Mouse (Mus musculus) liver, adult 2 months (tissue): ENCODE results near the gene Myl9. TPM values are rescaled to one million over a fixed set of nuclear protein-coding genes. Genes with fewer than 3 reads are reported as not detected.

Source experiments
- DNase-seq: peaks from one replicate; pipeline ENCODE4 v3.0.0-alpha.2; 2011; ENCODE audit warnings: low read depth, low spot score; ENCODE audit errors: extremely low read depth
- H3K27ac ChIP-seq: fragments of 200-500 bp; replicated peaks from 2 replicates; pipeline ENCODE4 v1.5.1; 2012; ENCODE audit warnings: low read depth, mild to moderate bottlenecking, control low read depth, inconsistent platforms, low read length; ENCODE audit not compliant: insufficient read depth
- H3K27me3 ChIP-seq: fragments of 200-500 bp; 2 replicates; pipeline ENCODE4 v1.6.1; 2012; ENCODE audit warnings: mild to moderate bottlenecking, moderate library complexity, low read length, inconsistent platforms; ENCODE audit not compliant: control insufficient read depth, insufficient read depth
- H3K36me3 ChIP-seq: fragments of 200-500 bp; 2 replicates; pipeline ENCODE4 v1.6.1; 2012; ENCODE audit warnings: low read length, inconsistent platforms; ENCODE audit not compliant: control insufficient read depth, insufficient read depth
- H3K4me1 ChIP-seq: fragments of 200-500 bp; 2 replicates; pipeline ENCODE4 v1.6.1; 2011; ENCODE audit warnings: low read length; ENCODE audit not compliant: control insufficient read depth, insufficient read depth
- H3K4me3 ChIP-seq: fragments of 200-500 bp; 2 replicates; pipeline ENCODE4 v1.5.1; 2011; ENCODE audit warnings: low read depth, mild to moderate bottlenecking, control low read depth, low read length, moderate library complexity; ENCODE audit not compliant: insufficient read depth
- H3K79me2 ChIP-seq: fragments of 200-500 bp; 2 replicates; pipeline ENCODE4 v1.6.1; 2012; ENCODE audit warnings: inconsistent platforms, mild to moderate bottlenecking, low read length, moderate library complexity; ENCODE audit not compliant: control insufficient read depth, insufficient read depth
- H3K9ac ChIP-seq: fragments of 200-500 bp; 2 replicates; pipeline ENCODE4 v1.6.1; 2012; ENCODE audit warnings: low read depth, mild to moderate bottlenecking, control low read depth, inconsistent platforms, low read length
- CTCF ChIP-seq: fragments of 200-500 bp; IDR thresholded peaks from 2 replicates; pipeline ENCODE4 v1.5.1; 2011; ENCODE audit warnings: low read depth, low read length, control low read depth
- POLR2A ChIP-seq: fragments of 200-500 bp; IDR thresholded peaks from 2 replicates; pipeline ENCODE4 v1.6.1; 2011; ENCODE audit warnings: low read length, control low read depth; ENCODE audit not compliant: insufficient read depth; ENCODE audit errors: extremely low read depth
- WGBS: fragments of 180-500 bp; shearing (Covaris S2); methylation state at CpG from one replicate; pipeline ENCODE4 v1.1.7; 2018; 5-methylcytosine and 5-hydroxymethylcytosine counted together
- polyA plus RNA-seq: library from polyadenylated mRNA; depleted of rRNA; stranded (reverse); fragments of >200 nt; gene quantifications from 2 replicates; pipeline ENCODE4 v1.2.3, GENCODE M21; 2012; rRNA removed
- total RNA-seq: library from RNA; depleted of rRNA; stranded (reverse); fragments of >200 nt; gene quantifications from 2 replicates; pipeline ENCODE4 v1.2.3, GENCODE M21; 2014; rRNA removed

The Myl9 gene
- total RNA-seq (5.6 and 6.4 TPM in 2 replicates), polyA plus RNA-seq (4.6 and 6.1 TPM in 2 replicates)

- H3K4me3 ChIP-seq = peak within 1 kb of the TSS; percentile 49
- no peaks in the 10 kb centered on the region for H3K27me3 ChIP-seq
- no peaks in the 10 kb centered on the region for H3K4me1 ChIP-seq
- 18% methylated on average over 28 of the region's 28 CpGs for WGBS
- H3K36me3 ChIP-seq = no peaks in the 10 kb centered on the region
- peak within 1 kb of the TSS; percentile 53 for H3K9ac ChIP-seq
- H3K79me2 ChIP-seq = no peaks in the 10 kb centered on the region
- TF ChIP-seq POLR2A = no peak
- TF ChIP-seq CTCF = no peak
- DNase-seq = no peak
- H3K27ac ChIP-seq = peak within 1 kb of the TSS; percentile 32; the same call in 1 of the 2 replicates
Measured at GRCm38 (mm10) chr2:156774738-156775454, at the start of gene Myl9. Gene Myl9 (plus strand): TSS chr2:156775420.

DNA sequence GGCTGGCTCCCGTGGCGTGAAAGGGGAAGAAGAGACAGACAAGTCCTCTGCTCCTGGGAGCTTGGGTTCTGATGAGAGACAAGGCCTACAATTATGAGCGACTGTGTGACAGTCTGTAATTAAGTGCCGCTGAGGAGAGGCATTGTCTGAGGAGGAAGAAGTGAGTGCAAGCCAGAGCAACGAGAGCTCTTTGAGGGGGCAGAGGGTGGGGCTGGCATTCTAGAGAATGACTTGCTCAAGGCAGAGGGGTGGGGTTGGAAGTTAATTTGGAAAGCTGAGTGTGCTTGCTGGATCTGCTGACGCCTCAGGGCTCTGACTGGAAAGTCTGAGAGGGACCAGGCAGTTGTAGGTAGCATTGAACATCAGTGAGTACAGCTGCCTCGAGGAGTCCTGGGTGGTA lies 48.9 kb upstream of the Myl9 start:
- Histone ChIP-seq H3K36me3 (no peaks in the 10 kb centered on the region), H3K79me2 (peaks cover 11% of the 10 kb centered on the region; the same call in 1 of the 2 replicates), H3K4me1 (peaks cover 6% of the 10 kb centered on the region), H3K27me3 (no peaks in the 10 kb centered on the region), H3K9ac (no peak overlapping the region), H3K4me3 (no peak overlapping the region), H3K27ac (no peak overlapping the region)
- DNase-seq = no peak
- TF ChIP-seq CTCF = no peak
- no peak for TF ChIP-seq POLR2A
- 71% methylated on average over 7 of the region's 7 CpGs for WGBS

GRCm38 (mm10) chr2:156726878-156727277 lies 48.3 kb upstream of the Myl9 start:
- Histone ChIP-seq H3K4me3 (no peak overlapping the region), H3K4me1 (peaks cover 5% of the 10 kb centered on the region), H3K36me3 (no peaks in the 10 kb centered on the region), H3K79me2 (peaks cover 8% of the 10 kb centered on the region; the same call in 1 of the 2 replicates), H3K27ac (no peak overlapping the region), H3K27me3 (no peaks in the 10 kb centered on the region), H3K9ac (no peak overlapping the region)
- TF ChIP-seq POLR2A = no peak
- DNase-seq = peak; percentile 20
- 53% methylated on average over 3 of the region's 3 CpGs for WGBS

DNA sequence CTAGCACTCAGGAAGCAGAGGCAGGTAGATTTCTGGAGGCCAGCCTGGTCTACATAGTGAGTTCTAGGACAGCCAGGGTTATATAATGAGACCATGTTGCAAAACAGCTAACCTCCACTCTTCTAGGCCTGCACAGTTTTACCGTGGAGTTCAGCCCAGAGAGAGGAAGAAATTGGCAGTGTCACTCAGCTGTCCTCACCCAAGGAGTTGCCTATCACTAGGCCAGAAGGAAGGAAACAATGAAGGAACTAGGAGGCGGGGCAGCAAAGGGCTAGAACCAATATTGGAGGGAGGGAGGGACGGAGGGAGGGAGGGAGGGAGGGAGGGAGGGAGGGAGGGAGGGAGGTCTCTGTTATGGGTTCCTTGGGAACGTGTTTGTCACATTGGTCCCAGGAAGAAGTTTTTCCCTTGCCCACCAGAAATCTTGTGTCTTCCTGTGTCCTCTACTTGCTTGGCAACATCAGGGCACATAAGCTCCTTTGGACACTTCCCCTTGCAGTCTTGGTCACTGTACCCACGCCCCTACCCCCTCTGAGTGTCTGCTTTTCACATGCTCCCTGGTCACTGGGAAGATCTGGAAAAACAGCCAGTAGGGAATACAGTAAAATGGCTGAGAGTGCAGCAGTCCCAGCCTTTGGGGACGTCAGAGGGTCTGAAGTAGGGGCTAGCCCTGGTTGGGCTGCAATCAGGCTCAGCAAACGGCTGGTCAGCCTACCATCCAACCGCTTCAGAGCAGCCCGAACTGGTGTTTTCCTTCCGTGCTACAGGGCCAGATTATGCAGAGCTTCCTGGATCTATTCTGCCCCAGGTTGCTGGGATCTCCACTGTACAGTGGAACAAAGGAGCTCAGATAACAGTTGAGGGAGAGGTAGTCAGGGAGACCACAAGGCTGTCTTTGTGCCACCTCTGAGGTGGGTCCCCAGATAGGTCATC lies 45.4 kb upstream of the Myl9 start:
- 60% methylated on average over 9 of the region's 10 CpGs for WGBS
- peak; percentile 24 for DNase-seq
- no peak for TF ChIP-seq POLR2A
- TF ChIP-seq CTCF = no peak
- Histone ChIP-seq H3K27me3 (no peaks in the 10 kb centered on the region), H3K36me3 (no peaks in the 10 kb centered on the region), H3K4me3 (no peak overlapping the region; the same call in 1 of the 2 replicates), H3K79me2 (peaks cover 6% of the 10 kb centered on the region; the same call in 1 of the 2 replicates), H3K4me1 (peaks cover 11% of the 10 kb centered on the region), H3K9ac (no peak overlapping the region; the same call in 1 of the 2 replicates), H3K27ac (peak overlapping the region; percentile 47)

GRCm38 (mm10) chr2:156730501-156730921 lies 44.7 kb upstream of the Myl9 start:
- Histone ChIP-seq H3K4me1 (peaks cover 11% of the 10 kb centered on the region), H3K36me3 (no peaks in the 10 kb centered on the region), H3K27me3 (no peaks in the 10 kb centered on the region), H3K9ac (peak overlapping the region; percentile 28), H3K4me3 (peak overlapping the region; percentile 44), H3K27ac (no peak overlapping the region; the same call in 1 of the 2 replicates), H3K79me2 (peaks cover 7% of the 10 kb centered on the region)
- DNase-seq = no peak
- TF ChIP-seq CTCF (no peak), POLR2A (no peak)
- 79% methylated on average over 12 of the region's 12 CpGs for whole genome bisulfite sequencing
